Mouse (Mus musculus) neural tube, embryonic 14.5 days (tissue): ENCODE data around the gene Taldo1. TPM values are rescaled to one million over a fixed set of nuclear protein-coding genes. Genes with fewer than 3 reads are reported as not detected.

Experiments
- polyA plus RNA-seq: library from polyadenylated mRNA; unstranded; fragments of >200 nt; fragmentation: Nextera tagmentation; extraction: Ambion mirVana; gene quantifications from 2 replicates; pipeline ENCODE4 v1.2.1, GENCODE M21; 2014

The Taldo1 gene
- polyA plus RNA-seq, 1 experiment from 2014 or later, result 265 TPM

Other genes starting within 250 kb of the Taldo1 start
- gene Rnh1, start 219.3 kb upstream of the Taldo1 start, polyA plus RNA-seq, result 45.3 and 54.3 TPM in 2 replicates
- 152 and 166 TPM in 2 replicates for gene Hras, start 198.2 kb upstream of the Taldo1 start, polyA plus RNA-seq
- gene Lrrc56, start 198.0 kb upstream of the Taldo1 start, polyA plus RNA-seq, result 4.4 and 6.7 TPM in 2 replicates
- 0.21 and 0.45 TPM in 2 replicates for gene Lmntd2, start 178.1 kb upstream of the Taldo1 start, polyA plus RNA-seq
- 24.8 and 25.3 TPM in 2 replicates for gene Rassf7, start 176.3 kb upstream of the Taldo1 start, polyA plus RNA-seq
- 59.5 and 72.3 TPM in 2 replicates for gene Phrf1, start 163.4 kb upstream of the Taldo1 start, polyA plus RNA-seq
- gene Irf7, start 125.7 kb upstream of the Taldo1 start, polyA plus RNA-seq, result 0.57 and 0.66 TPM in 2 replicates
- gene Cdhr5, start 115.4 kb upstream of the Taldo1 start, polyA plus RNA-seq, result not detected in 2 replicates
- 3.9 and 4.2 TPM in 2 replicates for gene Sct, start 113.1 kb upstream of the Taldo1 start, polyA plus RNA-seq
- 0.73 and 0.90 TPM in 2 replicates for gene Drd4, start 100.2 kb upstream of the Taldo1 start, polyA plus RNA-seq
- gene Deaf1, start 64.5 kb upstream of the Taldo1 start, polyA plus RNA-seq, result 186 and 228 TPM in 2 replicates
- 36.7 and 40.2 TPM in 2 replicates for gene Tmem80, start 64.5 kb upstream of the Taldo1 start, polyA plus RNA-seq
- gene Eps8l2, start 53.3 kb upstream of the Taldo1 start, polyA plus RNA-seq, result 0.33 and 0.51 TPM in 2 replicates
- gene Gatd1, start 21.9 kb downstream of the Taldo1 start, polyA plus RNA-seq, result 42.7 and 44.8 TPM in 2 replicates
- 51.6 and 70.7 TPM in 2 replicates for gene Cend1, start 37.3 kb downstream of the Taldo1 start, polyA plus RNA-seq
- 66.9 and 80.4 TPM in 2 replicates for gene Slc25a22, start 45.7 kb downstream of the Taldo1 start, polyA plus RNA-seq
- 2.0 and 2.5 TPM in 2 replicates for gene Pidd1, start 51.8 kb downstream of the Taldo1 start, polyA plus RNA-seq
- gene Rplp2, start 55.2 kb downstream of the Taldo1 start, polyA plus RNA-seq, result 654 and 691 TPM in 2 replicates
- gene Pnpla2, start 63.0 kb downstream of the Taldo1 start, polyA plus RNA-seq, result 14.0 and 14.7 TPM in 2 replicates
- gene Cracr2b, start 68.9 kb downstream of the Taldo1 start, polyA plus RNA-seq, result 3.6 and 6.6 TPM in 2 replicates
- 43.3 and 49.6 TPM in 2 replicates for gene Cd151, start 75.2 kb downstream of the Taldo1 start, polyA plus RNA-seq
- gene Polr2l, start 82.9 kb downstream of the Taldo1 start, polyA plus RNA-seq, result 74.0 and 87.3 TPM in 2 replicates
- gene Tspan4, start 83.0 kb downstream of the Taldo1 start, polyA plus RNA-seq, result 55.7 and 63.3 TPM in 2 replicates
- gene Chid1, start 147.7 kb downstream of the Taldo1 start, polyA plus RNA-seq, result 46.0 and 52.4 TPM in 2 replicates
- gene Ap2a2, start 170.0 kb downstream of the Taldo1 start, polyA plus RNA-seq, result 98.5 and 125 TPM in 2 replicates